In the genomic region with DNA sequence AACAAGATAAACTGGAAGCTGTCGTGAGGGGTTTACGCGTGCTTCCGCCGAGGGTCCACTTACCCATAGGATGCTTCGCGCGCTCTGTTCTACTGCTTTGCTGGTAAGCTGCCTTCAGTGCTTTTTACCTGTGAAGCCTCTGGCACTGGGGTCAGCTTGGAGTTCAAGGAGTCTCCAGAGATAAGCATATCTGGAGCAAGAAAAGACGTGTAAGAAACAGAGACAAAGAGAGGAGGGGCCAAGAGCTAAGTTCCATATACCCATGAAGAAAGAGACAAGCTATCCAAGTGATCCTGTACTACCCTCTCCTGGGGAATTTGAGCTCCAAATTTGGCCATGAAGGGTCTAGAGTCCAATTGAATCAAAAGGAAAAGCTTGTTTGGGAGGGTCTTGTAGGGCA, we compare ENCODE assay signal across 30 mouse cellular contexts. TPM values are rescaled to one million over a fixed set of nuclear protein-coding genes. Genes with fewer than 3 reads are reported as not detected.
DNase-seq lines count a peak whose midpoint lies in the region; ATAC-seq lines count a peak whose summit lies in the region.
"Had no signal": no experiment of that assay in that cellular context is flagged by ENCODE, and none has a peak within 500 bp of the region (broad histone marks: within the 10 kb centered on the region; RNA-seq: fewer than 3 reads in every experiment).

No protein-coding gene starts in this region.

- no peak for DNase-seq in lung, postnatal 14 days
- no peak for DNase-seq in embryonic facial prominence, embryonic 14.5 days (ENCODE audit: low spot score)
- no peak for DNase-seq in liver, embryonic 13.5 days
- DNase-seq in thymus, postnatal 25 days, result no peak
- DNase-seq: adrenal gland, adult 2 months; adrenal gland, postnatal 36 days; cerebellum, adult 18-20 months; cerebellum, postnatal 10 days; gastrocnemius, postnatal 25 days; heart, adult 11 months; kidney, adult 18-20 months; kidney, postnatal 10 days; lung, postnatal 4 days; midbrain, embryonic 14.5 days; retina, postnatal 1 day; spleen, adult 18-20 months; thymus, adult 18-20 months; thymus, postnatal 36 days had no signal

- H3K4me2 ChIP-seq in lung, embryonic 16.5 days (ENCODE audit: low read depth, low read length), result no peak overlapping the region
- no peak overlapping the region for H3K4me2 ChIP-seq in embryonic facial prominence, embryonic 14.5 days (ENCODE audit: low read depth, low read length)
- H3K4me2 ChIP-seq in liver, embryonic 13.5 days, result peak overlapping the region; percentile 10
- H3K4me2 ChIP-seq: forebrain, embryonic 15.5 days; heart, embryonic 15.5 days; hindbrain, embryonic 12.5 days; limb, embryonic 12.5 days had no signal

- H3K27ac ChIP-seq in lung, embryonic 16.5 days (ENCODE audit: low read length), result peak overlapping the region; percentile 33; the same call in 1 of the 2 replicates
- H3K27ac ChIP-seq in embryonic facial prominence, embryonic 14.5 days (replicated peaks; ENCODE audit: low read depth, low read length), result 0 out of 2 replicates have a peak overlapping the region, but pooled peaks have one; percentile 39
- H3K27ac ChIP-seq in liver, embryonic 13.5 days, result peak overlapping the region; percentile 50
- H3K27ac ChIP-seq: forebrain, embryonic 15.5 days; heart, embryonic 10.5 days; heart, embryonic 15.5 days; hindbrain, embryonic 12.5 days; limb, embryonic 12.5 days; stomach, postnatal 0 days had no signal

- H3K9me3 ChIP-seq in lung, embryonic 16.5 days (ENCODE audit: control insufficient read depth, low read length), result no peaks in the 10 kb centered on the region
- H3K9me3 ChIP-seq in embryonic facial prominence, embryonic 14.5 days (ENCODE audit: control insufficient read depth, low read length), result no peaks in the 10 kb centered on the region
- H3K9me3 ChIP-seq in liver, embryonic 13.5 days (replicated peaks), result no peaks in the 10 kb centered on the region
- H3K9me3 ChIP-seq: forebrain, embryonic 15.5 days; heart, embryonic 10.5 days; heart, embryonic 15.5 days; hindbrain, embryonic 12.5 days; limb, embryonic 12.5 days had no signal

- ATAC-seq in lung, embryonic 16.5 days (ENCODE audit: low read depth), result no peak
- ATAC-seq in embryonic facial prominence, embryonic 14.5 days (ENCODE audit: low read depth), result no peak
- peak; percentile 39 for ATAC-seq in liver, embryonic 13.5 days (ENCODE audit: low read depth)
- peak; percentile 45; the same call in 1 of the 2 replicates for ATAC-seq in megakaryocyte-erythroid progenitor cell, adult 5-6 weeks (replicated peaks; ENCODE audit: low FRiP score, low TSS enrichment, poor library complexity, severe bottlenecking)
- ATAC-seq in erythroid progenitor cell, adult 5-6 weeks (replicated peaks; ENCODE audit: low FRiP score, poor library complexity, severe bottlenecking), result no peak
- ATAC-seq: activated CD4-positive, CD25-positive, alpha-beta regulatory T cell, adult 4 months; CD4-positive, CD25-positive, alpha-beta regulatory T cell, adult 4 months; forebrain, embryonic 15.5 days had no signal

- no peak overlapping the region for H3K4me3 ChIP-seq in lung, embryonic 16.5 days (ENCODE audit: low read length)
- no peak overlapping the region for H3K4me3 ChIP-seq in embryonic facial prominence, embryonic 14.5 days (ENCODE audit: low read depth, low read length)
- no peak overlapping the region for H3K4me3 ChIP-seq in liver, embryonic 13.5 days (replicated peaks)
- H3K4me3 ChIP-seq: forebrain, embryonic 15.5 days; heart, embryonic 10.5 days; heart, embryonic 15.5 days; hindbrain, embryonic 12.5 days; limb, embryonic 12.5 days had no signal

- 55% methylated on average over 9 of the region's 9 CpGs for WGBS in lung, embryonic 16.5 days
- WGBS in embryonic facial prominence, embryonic 14.5 days, result 80% methylated on average over 9 of the region's 9 CpGs
- WGBS in liver, embryonic 13.5 days (ENCODE audit: insufficient replicate concordance), result 67% methylated on average over 9 of the region's 9 CpGs

- no peaks in the 10 kb centered on the region for H3K36me3 ChIP-seq in lung, embryonic 16.5 days (ENCODE audit: control insufficient read depth, insufficient read depth, low read length)
- H3K36me3 ChIP-seq in embryonic facial prominence, embryonic 14.5 days (ENCODE audit: control insufficient read depth, insufficient read depth, low read length), result peaks cover 30% of the 10 kb centered on the region
- H3K36me3 ChIP-seq in liver, embryonic 13.5 days, result no peaks in the 10 kb centered on the region
- H3K36me3 ChIP-seq: forebrain, embryonic 15.5 days; heart, embryonic 10.5 days; heart, embryonic 15.5 days; hindbrain, embryonic 12.5 days had no signal

- no peaks in the 10 kb centered on the region for H3K27me3 ChIP-seq in lung, embryonic 16.5 days (ENCODE audit: control insufficient read depth, insufficient read depth, low read depth, low read length)
- H3K27me3 ChIP-seq in embryonic facial prominence, embryonic 14.5 days (replicated peaks; ENCODE audit: control insufficient read depth, insufficient read depth, low read length), result no peaks in the 10 kb centered on the region
- H3K27me3 ChIP-seq in liver, embryonic 13.5 days, result no peaks in the 10 kb centered on the region
- H3K27me3 ChIP-seq: forebrain, embryonic 15.5 days; heart, embryonic 15.5 days; hindbrain, embryonic 12.5 days; limb, embryonic 12.5 days had no signal

- no peak overlapping the region for H3K9ac ChIP-seq in lung, embryonic 16.5 days (ENCODE audit: low read length)
- no peak overlapping the region for H3K9ac ChIP-seq in embryonic facial prominence, embryonic 14.5 days (ENCODE audit: low read depth, low read length)
- H3K9ac ChIP-seq in liver, embryonic 13.5 days, result peak overlapping the region; percentile 22; the same call in 1 of the 2 replicates
- H3K9ac ChIP-seq: forebrain, embryonic 15.5 days; heart, embryonic 15.5 days; hindbrain, embryonic 12.5 days; limb, embryonic 12.5 days had no signal

- peaks cover 44% of the 10 kb centered on the region for H3K4me1 ChIP-seq in lung, embryonic 16.5 days (replicated peaks; ENCODE audit: control insufficient read depth, insufficient read depth, low read length)
- H3K4me1 ChIP-seq in embryonic facial prominence, embryonic 14.5 days (ENCODE audit: control insufficient read depth, insufficient read depth, low read length), result peaks cover 42% of the 10 kb centered on the region
- peaks cover 65% of the 10 kb centered on the region for H3K4me1 ChIP-seq in liver, embryonic 13.5 days (replicated peaks)

RNA-seq across cellular contexts. Expression of a gene that starts 9.3 kb away (rescaled TPM):
- 12.4 and 12.9 TPM in 2 replicates for polyA plus RNA-seq in lung, embryonic 16.5 days (2015; fragmentation: Nextera tagmentation; extraction: Ambion mirVana)
- 13.8 and 16.6 TPM in 2 replicates for polyA plus RNA-seq in embryonic facial prominence, embryonic 14.5 days (2014; fragmentation: Nextera tagmentation; extraction: Ambion mirVana)
- 1.4 and 2.0 TPM in 2 replicates for polyA plus RNA-seq in liver, embryonic 13.5 days (2015; fragmentation: Nextera tagmentation; extraction: Ambion mirVana)
- 14.0 and 16.1 TPM in 2 replicates for total RNA-seq in megakaryocyte-erythroid progenitor cell, adult 5-6 weeks (2014; fragmentation: Nextera tagmentation)
- 15.4 and 18.0 TPM in 2 replicates for total RNA-seq in megakaryocyte-erythroid progenitor cell, adult 5-6 weeks (2017)
- total RNA-seq in erythroid progenitor cell, adult 5-6 weeks (2015; ENCODE audit: low replicate concordance), result 1.1 and 5.4 TPM in 2 replicates
- 0.45 and 0.77 TPM in 2 replicates for total RNA-seq in erythroid progenitor cell, adult 5-6 weeks (2017; ENCODE audit: low replicate concordance)
- polyA plus RNA-seq: activated CD4-positive, CD25-positive, alpha-beta regulatory T cell, adult 4 months; CD4-positive, CD25-positive, alpha-beta regulatory T cell, adult 4 months had no signal

RNA-seq across cellular contexts. Expression of a gene that starts 24.5 kb away (rescaled TPM):
- polyA plus RNA-seq in lung, embryonic 16.5 days (2015; fragmentation: Nextera tagmentation; extraction: Ambion mirVana), result 2.0 and 2.3 TPM in 2 replicates
- polyA plus RNA-seq in embryonic facial prominence, embryonic 14.5 days (2014; fragmentation: Nextera tagmentation; extraction: Ambion mirVana), result 1.6 and 5.9 TPM in 2 replicates
- 0.12 and 0.44 TPM in 2 replicates for polyA plus RNA-seq in liver, embryonic 13.5 days (2015; fragmentation: Nextera tagmentation; extraction: Ambion mirVana)
- total RNA-seq in megakaryocyte-erythroid progenitor cell, adult 5-6 weeks (2014; fragmentation: Nextera tagmentation), result 3.1 and 14.2 TPM in 2 replicates
- 1.4 TPM in 1 of 2 replicates, not detected in the other for total RNA-seq in megakaryocyte-erythroid progenitor cell, adult 5-6 weeks (2017)
- total RNA-seq in erythroid progenitor cell, adult 5-6 weeks (2015; ENCODE audit: low replicate concordance), result not detected in 2 replicates
- total RNA-seq in erythroid progenitor cell, adult 5-6 weeks (2017; ENCODE audit: low replicate concordance), result 1.9 TPM in 1 of 2 replicates, not detected in the other
- polyA plus RNA-seq: activated CD4-positive, CD25-positive, alpha-beta regulatory T cell, adult 4 months; liver, embryonic 16.5 days had no signal

Comparison
In these comparisons a context has a peak if more than half of its experiments do, and no peak if none do; other contexts are left out.
1. ATAC-seq: peak in liver, embryonic 13.5 days (single experiment) and megakaryocyte-erythroid progenitor cell, adult 5-6 weeks (single experiment); none in lung, embryonic 16.5 days (single experiment), embryonic facial prominence, embryonic 14.5 days (single experiment) and erythroid progenitor cell, adult 5-6 weeks (single experiment).
2. Peak in every context shown above with its lines, with median percentiles within 50 percentile points of each other: H3K27ac ChIP-seq.